Mouse (Mus musculus): ENCODE data around the gene Orc4.
"Not testable (repeated sequence)": the region's sequence is repeated elsewhere in the genome, so short reads cannot be mapped to it uniquely, and the experiment has no call there.

Gene Orc4

GRCm38 (mm10) chr2:48950252-48950315 is at the start of gene Orc4:
Gene Orc4, minus strand, starts transcription at chr2:48950277.
- no peak for DNase-seq (ENCODE audit: low spot score in 2 of 2)

GRCm38 (mm10) chr2:48990322-48990721 is 40.2 kb upstream of the Orc4 start:
- no peak for DNase-seq (ENCODE audit: low spot score in 2 of 2)

- DNase-seq (ENCODE audit: low spot score in 2 of 2), result no peak
Observed at GRCm38 (mm10) chr2:48978920-48979319, 28.8 kb upstream of the Orc4 start.

DNA sequence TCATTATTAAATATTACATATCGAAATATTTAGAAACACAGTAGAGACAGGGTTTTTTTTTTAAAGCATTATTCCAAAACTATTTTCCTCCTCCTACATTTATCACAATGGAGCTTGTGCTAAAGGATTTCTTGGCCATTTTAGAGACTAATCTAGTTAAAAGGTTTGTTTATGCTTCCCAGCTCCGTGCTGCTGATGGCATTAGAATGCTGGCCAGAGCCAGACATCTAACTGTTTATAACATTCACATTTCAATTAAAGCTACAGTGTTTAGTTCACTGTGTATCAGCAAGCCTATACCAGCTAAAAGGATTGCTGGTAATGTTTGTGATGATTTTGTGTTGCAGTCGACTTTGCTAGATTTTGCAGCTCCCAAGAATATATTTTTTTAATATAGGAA is 6.5 kb upstream of the Orc4 start:
- DNase-seq (ENCODE audit: low spot score in 2 of 2), result no peak

DNA sequence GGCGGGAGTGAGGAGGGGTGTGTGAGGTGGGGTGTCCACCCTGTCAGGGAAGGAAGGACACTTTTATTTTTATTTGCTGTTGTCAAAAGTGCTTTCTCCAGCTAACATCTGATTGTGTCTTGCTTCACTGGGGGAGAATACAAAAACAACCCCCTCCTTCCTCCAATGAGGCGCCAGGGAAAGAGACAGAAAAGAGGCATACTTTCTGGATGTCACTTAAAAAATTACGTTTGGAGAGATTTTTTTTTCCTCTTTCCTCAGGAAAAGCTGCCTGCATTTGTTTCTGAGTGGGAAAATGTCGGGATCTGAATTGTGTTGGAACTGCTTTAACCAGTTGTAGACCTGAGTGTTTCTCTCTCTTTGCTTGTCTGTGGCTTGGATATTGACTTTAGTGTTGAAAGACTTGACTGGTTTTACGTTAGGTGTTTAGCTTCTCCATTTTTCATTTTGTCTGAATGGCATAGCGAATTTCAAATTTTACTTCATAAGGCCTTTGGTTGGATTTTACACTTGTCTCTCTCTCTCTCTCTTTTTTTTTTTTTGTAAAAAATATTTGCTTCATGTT is 321 bp upstream of the Orc4 start:
- peak in 1 of 2 experiments; percentile 3 for DNase-seq (ENCODE audit: low spot score in 2 of 2)

DNA sequence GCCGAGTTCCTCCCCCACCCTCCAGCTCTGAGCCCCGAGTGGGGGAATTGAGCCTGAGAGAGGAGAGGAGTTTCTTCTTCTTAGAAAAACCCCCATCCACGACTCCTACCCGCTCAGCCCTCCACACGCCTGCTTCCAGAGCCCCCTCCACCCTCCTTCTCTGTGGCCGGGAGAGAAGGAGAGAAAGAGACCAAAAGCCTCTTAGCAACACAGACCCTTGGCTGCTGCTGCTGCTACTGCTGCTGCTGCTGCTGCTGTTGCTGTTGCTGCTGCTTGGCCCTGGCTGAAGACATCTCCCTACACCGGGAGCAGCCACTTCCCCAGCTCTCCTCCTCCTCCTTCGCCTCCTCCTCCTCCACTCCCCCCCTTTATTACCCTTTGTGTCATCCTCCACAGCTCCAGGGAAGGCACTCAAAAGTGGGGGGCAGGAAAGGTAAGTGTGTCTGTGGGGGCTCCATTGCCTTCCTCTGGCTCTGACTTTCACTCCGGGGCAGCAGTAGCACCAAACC is 280 bp downstream of the Orc4 start:
- DNase-seq (ENCODE audit: low spot score in 2 of 2), result peak in 1 of 2 experiments; percentile 25

DNA sequence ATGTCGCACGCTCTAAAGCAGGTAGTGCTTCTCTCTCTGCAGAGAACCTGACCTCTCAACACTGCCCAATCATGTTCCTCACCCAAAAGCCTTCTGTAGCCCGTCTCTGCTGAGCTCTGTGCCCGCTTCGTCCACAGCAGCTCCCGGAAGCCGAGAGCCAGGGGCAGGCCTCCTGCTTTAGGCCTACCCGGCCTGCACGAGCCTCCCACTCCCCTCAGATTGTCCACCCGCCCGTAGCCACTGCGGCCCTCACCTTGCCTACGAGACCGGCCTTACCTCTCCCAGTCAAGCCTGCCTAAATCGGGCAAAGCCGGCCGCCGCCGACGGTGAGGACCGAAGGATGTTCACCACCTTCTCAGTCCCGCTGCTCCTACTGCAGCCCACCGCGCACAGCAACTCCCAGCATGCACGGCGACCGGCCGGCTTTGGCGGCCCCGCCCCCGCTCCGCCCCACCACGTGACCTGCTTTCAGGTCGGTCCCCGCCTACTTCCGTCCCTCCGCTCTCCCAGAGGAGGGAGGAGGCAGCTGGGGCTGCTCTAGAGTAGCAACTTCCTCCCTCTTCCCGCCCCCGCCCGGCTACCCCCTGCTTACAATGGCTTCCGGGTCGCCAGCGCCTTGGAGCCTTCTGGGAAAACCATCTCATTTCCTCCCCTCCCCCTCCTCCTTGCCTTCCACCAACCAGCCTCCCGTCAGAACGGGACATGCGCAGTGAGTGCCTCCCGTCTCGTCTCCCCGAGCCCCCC is 1.1 kb downstream of the Orc4 start, which contains the start of gene Mbd5:
Mbd5 (plus strand) TSS at position 668 of the 744 bp plus-strand sequence.
- DNase-seq (ENCODE audit: low spot score in 2 of 2), result peak; percentile 96 to 99

- no peak for DNase-seq (ENCODE audit: low spot score in 2 of 2)
Observed at GRCm38 (mm10) chr2:48947761-48948160, 2.3 kb downstream of the Orc4 start.

DNA sequence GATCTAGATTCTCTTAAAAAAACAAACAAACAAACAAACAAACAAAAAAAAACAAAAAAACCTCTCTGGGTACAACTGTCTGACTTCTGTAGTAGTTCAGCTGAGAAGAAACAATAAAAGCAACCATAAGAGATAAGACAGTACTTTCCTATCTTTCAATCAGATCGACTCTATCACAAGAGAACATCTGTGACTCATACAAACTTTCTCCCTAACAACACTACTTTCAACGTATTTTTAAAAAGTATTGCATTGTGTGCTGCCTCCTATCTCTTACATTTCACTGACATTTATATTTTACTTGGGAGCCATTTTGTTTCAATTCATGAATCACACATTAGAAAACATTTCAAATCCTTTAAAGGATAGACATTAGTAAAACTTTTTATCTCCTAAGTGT is 15.0 kb downstream of the Orc4 start:
- DNase-seq (ENCODE audit: low spot score in 2 of 2), result no peak

GRCm38 (mm10) chr2:48915832-48916231 is 34.2 kb downstream of the Orc4 start:
- DNase-seq (ENCODE audit: low spot score in 2 of 2), result no peak

- no peak for DNase-seq (ENCODE audit: low spot score in 2 of 2)
Observed at GRCm38 (mm10) chr2:48914185-48914584, 35.9 kb downstream of the Orc4 start.

DNA sequence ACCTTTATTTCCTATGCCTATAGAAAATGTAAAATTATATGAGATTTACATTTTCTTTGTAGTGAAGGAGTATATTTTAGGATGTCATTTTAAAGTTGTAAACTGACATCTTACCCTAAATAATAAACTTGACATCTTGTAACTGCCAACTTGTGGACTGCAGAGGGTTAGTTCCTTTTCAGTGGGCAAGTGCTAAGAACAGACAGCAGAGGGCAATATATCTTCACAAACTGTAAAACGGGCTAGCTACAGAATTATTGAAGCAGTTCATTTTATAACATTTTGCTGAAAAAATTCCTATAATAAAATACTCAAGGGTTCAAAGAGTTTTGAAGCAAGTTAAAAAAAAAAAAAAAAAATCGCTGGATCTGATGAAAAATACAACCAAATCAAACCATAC is 41.2 kb downstream of the Orc4 start:
- DNase-seq (ENCODE audit: low spot score in 2 of 2), result no peak

DNA sequence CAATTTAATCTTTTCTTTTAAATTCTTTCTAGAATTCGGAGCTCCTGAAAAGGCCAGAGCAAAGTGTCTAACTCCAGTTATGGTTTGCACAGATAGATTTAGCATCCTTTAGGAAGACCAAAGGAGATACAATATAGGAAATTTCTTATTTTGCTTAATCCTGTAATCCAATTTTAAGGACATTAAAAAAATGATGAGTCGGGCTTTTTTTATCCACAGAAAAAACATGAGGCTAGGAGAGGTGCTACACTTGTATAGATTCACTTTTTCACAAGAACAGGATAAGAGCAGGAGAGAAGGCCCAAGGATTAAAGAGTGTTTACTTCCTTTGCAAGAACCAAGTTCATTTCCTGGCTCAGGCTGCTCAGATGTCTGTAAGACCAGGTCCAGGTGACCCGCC is 54.9 kb downstream of the Orc4 start:
- DNase-seq (ENCODE audit: low spot score in 2 of 2), result no peak

DNA sequence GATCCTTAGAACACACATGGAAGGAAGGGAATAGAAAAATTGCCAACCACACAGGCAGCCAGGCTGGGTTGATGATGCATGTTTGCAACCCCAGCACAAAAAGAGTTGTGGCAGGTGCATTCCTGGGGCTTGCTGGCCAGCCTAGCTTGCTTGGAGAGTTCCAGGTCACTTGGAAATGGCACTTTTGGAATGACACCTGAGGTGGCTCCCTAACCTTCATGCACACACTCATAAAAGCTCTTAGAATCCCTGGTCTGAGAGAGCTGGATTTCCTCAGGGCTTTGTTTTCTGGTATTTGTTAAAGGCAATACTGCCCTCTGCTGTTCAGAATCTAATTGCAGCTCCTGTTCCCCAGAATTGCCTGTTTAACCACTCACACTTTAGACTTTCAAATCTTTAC is 64.1 kb downstream of the Orc4 start:
- peak in 1 of 2 experiments; percentile 61 for DNase-seq (ENCODE audit: low spot score in 2 of 2)

DNA sequence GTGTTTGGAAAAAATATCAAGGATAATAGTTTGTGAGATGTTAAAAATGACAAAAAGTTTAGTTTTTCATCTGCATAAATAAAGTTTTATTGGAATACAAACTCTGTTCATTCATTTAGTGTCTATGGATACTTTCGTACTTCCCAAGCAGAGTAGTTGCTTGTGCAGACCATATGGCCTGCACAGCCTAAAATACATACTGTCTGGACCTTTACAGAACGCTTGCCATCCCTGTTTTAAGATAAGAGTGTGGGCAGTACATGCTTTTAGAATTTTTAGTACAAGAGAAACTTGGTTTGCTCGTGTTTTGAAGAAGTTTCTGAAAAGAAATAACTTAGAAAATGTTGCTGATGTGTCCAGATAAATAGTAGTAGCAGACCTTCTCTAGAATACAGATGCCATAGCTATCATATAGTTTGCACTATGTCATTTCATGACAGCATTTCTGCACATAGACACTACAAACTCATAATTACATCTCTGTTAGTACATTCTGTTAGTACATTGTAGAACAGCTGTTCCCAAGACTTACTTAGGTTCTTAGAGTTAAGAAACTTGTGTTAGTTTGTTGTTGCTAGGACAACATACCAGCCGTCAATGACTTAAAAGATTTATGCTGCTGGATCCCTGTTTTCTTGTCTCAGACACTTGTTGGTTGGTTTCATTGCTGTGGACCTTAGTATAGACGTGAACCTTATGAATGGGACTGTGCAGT is 81.7 kb downstream of the Orc4 start:
- DNase-seq (ENCODE audit: low spot score in 2 of 2), result no peak

GRCm38 (mm10) chr2:48865596-48865995 is 84.5 kb downstream of the Orc4 start:
- DNase-seq (ENCODE audit: low spot score in 2 of 2), result not testable (repeated sequence)

All from cerebellum, postnatal 4 days (tissue).